Mouse (Mus musculus) liver, embryonic 11.5 days (tissue): ENCODE results near the gene Tex45. TPM values are rescaled to one million over a fixed set of nuclear protein-coding genes. Genes with fewer than 3 reads are reported as not detected.

Source experiments
- ATAC-seq: fragments of 200-750 bp; cut with Nextera tagmentation; replicated peaks from 2 replicates; pipeline ENCODE4 v1.8.0; 2017; ENCODE audit warnings: moderate number of reproducible peaks, mild to moderate bottlenecking, moderate TSS enrichment, moderate library complexity; ENCODE audit not compliant: low FRiP score
- DNase-seq: peaks from one replicate; pipeline ENCODE4 v3.0.0-alpha.2; 2017; ENCODE audit warnings: low spot score
- H3K27ac ChIP-seq: fragments of 300-500 bp; sonication (generic); 2 replicates; pipeline ENCODE4 v1.5.1; 2014; ENCODE audit warnings: mild to moderate bottlenecking, low read depth, low read length, control low read depth
- H3K27me3 ChIP-seq: fragments of 300-500 bp; sonication (generic); replicated peaks from 2 replicates; pipeline ENCODE4 v1.6.1; 2014; ENCODE audit warnings: low read length, mixed read lengths; ENCODE audit not compliant: control insufficient read depth, insufficient read depth
- H3K36me3 ChIP-seq: fragments of 300-500 bp; sonication (generic); 2 replicates; pipeline ENCODE4 v1.6.1; 2014; ENCODE audit warnings: mild to moderate bottlenecking, low read length, moderate library complexity, mixed read lengths; ENCODE audit not compliant: control insufficient read depth, insufficient read depth
- H3K4me1 ChIP-seq: fragments of 300-500 bp; sonication (generic); replicated peaks from 2 replicates; pipeline ENCODE4 v1.6.1; 2014; ENCODE audit warnings: low read length, mixed read lengths; ENCODE audit not compliant: control insufficient read depth, insufficient read depth
- H3K4me2 ChIP-seq: fragments of 300-500 bp; sonication (generic); 2 replicates; pipeline ENCODE4 v1.6.1; 2014; ENCODE audit warnings: mild to moderate bottlenecking, control low read depth, moderate library complexity
- H3K4me3 ChIP-seq: fragments of 300-500 bp; sonication (generic); 2 replicates; pipeline ENCODE4 v1.5.1; 2014; ENCODE audit warnings: low read depth, low read length, control low read depth
- H3K9ac ChIP-seq: fragments of 300-500 bp; sonication (generic); 2 replicates; pipeline ENCODE4 v1.6.1; 2014; ENCODE audit warnings: low read depth, low read length, control low read depth
- H3K9me3 ChIP-seq: fragments of 300-500 bp; sonication (generic); 2 replicates; pipeline ENCODE4 v1.6.1; 2016; ENCODE audit warnings: low read length, inconsistent platforms, mixed read lengths; ENCODE audit not compliant: control insufficient read depth
- WGBS: fragments of 180-500 bp; shearing (Covaris S2); extraction: QIAGEN DNeasy Blood & Tissue Kit; methylation state at CpG from one replicate; pipeline ENCODE4 v1.1.7; 2014; 5-methylcytosine and 5-hydroxymethylcytosine counted together
- polyA plus RNA-seq: library from polyadenylated mRNA; unstranded; fragments of >200 nt; fragmentation: Nextera tagmentation; extraction: Ambion mirVana; gene quantifications from 2 replicates; pipeline ENCODE4 v1.2.1, GENCODE M21; 2014

The Tex45 gene
- polyA plus RNA-seq, 1 experiment from 2014 or later: not detected

GRCm38 (mm10) chr8:3515260-3515671, 44.6 kb downstream of the Tex45 start, which contains the start of gene Pnpla6:
TSS of gene Pnpla6 (plus strand) at chr8:3515384.
- under 1% methylated on average over 25 of the region's 25 CpGs for WGBS
- H3K4me1 ChIP-seq: peaks cover 11% of the 10 kb centered on the region
- H3K9ac ChIP-seq: peak within 1 kb of the TSS; percentile 73
- H3K36me3 ChIP-seq: peaks cover 9% of the 10 kb centered on the region; the same call in 1 of the 2 replicates
- no peaks in the 10 kb centered on the region for H3K9me3 ChIP-seq
- ATAC-seq (peak; percentile 65), DNase-seq (peak; percentile 86)
- H3K27me3 ChIP-seq: no peaks in the 10 kb centered on the region
- peak within 1 kb of the TSS; percentile 82 for H3K4me3 ChIP-seq
- H3K4me2 ChIP-seq: peak within 1 kb of the TSS; percentile 99
- peak within 1 kb of the TSS; percentile 67 for H3K27ac ChIP-seq

- Histone ChIP-seq H3K9ac (peak overlapping the region; percentile 73), H3K27me3 (no peaks in the 10 kb centered on the region), H3K4me1 (peaks cover 11% of the 10 kb centered on the region), H3K4me2 (peak overlapping the region; percentile 99), H3K4me3 (peak overlapping the region; percentile 82), H3K27ac (peak overlapping the region; percentile 67), H3K36me3 (peaks cover 7% of the 10 kb centered on the region; the same call in 1 of the 2 replicates), H3K9me3 (no peaks in the 10 kb centered on the region)
- ATAC-seq (peak; percentile 32), DNase-seq (peak; percentile 67)
- under 1% methylated on average over 25 of the region's 25 CpGs for WGBS
Measured at GRCm38 (mm10) chr8:3515771-3516417, 45.2 kb downstream of the Tex45 start.

DNA sequence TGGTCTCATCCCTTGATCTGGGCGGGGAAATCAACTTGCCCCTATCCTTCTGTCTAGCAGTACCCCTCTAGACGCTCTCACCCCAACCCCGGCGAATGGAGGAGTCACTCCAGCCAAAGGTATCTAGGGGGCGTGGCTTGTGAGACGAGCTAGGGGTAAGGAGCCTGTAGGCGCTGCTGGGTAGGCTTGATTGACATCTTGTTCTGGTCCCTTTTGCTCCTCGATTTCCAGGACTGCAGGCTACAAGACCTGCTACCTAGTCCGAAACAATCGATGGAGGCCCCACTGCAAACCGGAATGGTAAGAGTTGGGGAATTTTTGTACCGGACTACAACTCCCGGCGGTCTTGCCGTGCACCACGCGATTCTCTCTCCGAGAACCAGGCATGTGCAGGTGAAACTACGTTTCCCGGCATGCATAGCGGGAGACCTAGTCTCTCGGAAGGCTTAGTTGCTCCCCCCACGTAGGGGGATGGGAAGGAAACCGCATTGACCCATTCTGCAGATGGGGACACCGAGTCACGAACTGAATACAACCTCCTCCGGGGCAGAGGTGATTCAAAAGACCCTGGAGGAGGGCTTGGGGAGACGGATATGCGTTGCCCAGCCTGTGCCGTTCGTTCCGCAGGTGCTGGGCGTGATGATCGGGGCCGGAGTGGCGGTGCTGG, 45.9 kb downstream of the Tex45 start:
- H3K4me2 ChIP-seq: peak overlapping the region; percentile 99
- no peaks in the 10 kb centered on the region for H3K27me3 ChIP-seq
- peak overlapping the region; percentile 73 for H3K9ac ChIP-seq
- H3K4me3 ChIP-seq: peak overlapping the region; percentile 82
- H3K36me3 ChIP-seq: peaks cover 7% of the 10 kb centered on the region; the same call in 1 of the 2 replicates
- DNase-seq (peak; percentile 89), ATAC-seq (peak; percentile 87)
- no peaks in the 10 kb centered on the region for H3K9me3 ChIP-seq
- H3K27ac ChIP-seq: peak overlapping the region; percentile 67
- peaks cover 12% of the 10 kb centered on the region for H3K4me1 ChIP-seq
- whole genome bisulfite sequencing: 1% methylated on average over 36 of the region's 36 CpGs

DNA sequence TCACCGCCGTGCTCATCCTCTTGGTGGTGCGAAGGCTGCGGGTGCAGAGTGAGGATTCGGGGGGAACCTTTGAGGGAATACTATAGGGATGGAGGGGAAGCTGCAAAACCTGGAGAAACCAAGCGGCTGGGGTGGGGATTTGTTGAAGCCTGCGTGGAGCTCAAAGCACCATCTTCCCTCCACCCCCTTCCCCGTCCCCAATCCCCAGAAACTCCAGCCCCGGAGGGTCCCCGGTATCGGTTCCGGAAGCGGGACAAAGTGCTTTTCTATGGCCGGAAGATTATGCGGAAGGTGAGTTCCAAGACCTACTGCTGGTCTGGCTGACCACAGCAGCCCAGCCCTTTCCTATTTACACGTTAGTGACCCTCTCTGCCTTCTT, 46.4 kb downstream of the Tex45 start:
- peak overlapping the region; percentile 82 for H3K4me3 ChIP-seq
- peak overlapping the region; percentile 99 for H3K4me2 ChIP-seq
- peak overlapping the region; percentile 73 for H3K9ac ChIP-seq
- H3K27me3 ChIP-seq: no peaks in the 10 kb centered on the region
- peak; percentile 47 for DNase-seq
- WGBS: 4% methylated on average over 16 of the region's 16 CpGs
- H3K9me3 ChIP-seq: no peaks in the 10 kb centered on the region
- peaks cover 11% of the 10 kb centered on the region; the same call in 1 of the 2 replicates for H3K36me3 ChIP-seq
- peak overlapping the region; percentile 67 for H3K27ac ChIP-seq
- no peak for ATAC-seq
- H3K4me1 ChIP-seq: peaks cover 17% of the 10 kb centered on the region

GRCm38 (mm10) chr8:3522007-3522697, 51.5 kb downstream of the Tex45 start:
- peaks cover 18% of the 10 kb centered on the region for H3K4me1 ChIP-seq
- no peaks in the 10 kb centered on the region for H3K9me3 ChIP-seq
- H3K36me3 ChIP-seq: peaks cover 17% of the 10 kb centered on the region; the same call in 1 of the 2 replicates
- WGBS: 70% methylated on average over 13 of the region's 13 CpGs
- no peaks in the 10 kb centered on the region for H3K27me3 ChIP-seq
- peak overlapping the region; percentile 43 for H3K4me2 ChIP-seq
- peak overlapping the region; percentile 55 for H3K27ac ChIP-seq
- DNase-seq: no peak
- peak; percentile 97 for ATAC-seq
- H3K4me3 ChIP-seq: no peak overlapping the region
- no peak overlapping the region for H3K9ac ChIP-seq

DNA sequence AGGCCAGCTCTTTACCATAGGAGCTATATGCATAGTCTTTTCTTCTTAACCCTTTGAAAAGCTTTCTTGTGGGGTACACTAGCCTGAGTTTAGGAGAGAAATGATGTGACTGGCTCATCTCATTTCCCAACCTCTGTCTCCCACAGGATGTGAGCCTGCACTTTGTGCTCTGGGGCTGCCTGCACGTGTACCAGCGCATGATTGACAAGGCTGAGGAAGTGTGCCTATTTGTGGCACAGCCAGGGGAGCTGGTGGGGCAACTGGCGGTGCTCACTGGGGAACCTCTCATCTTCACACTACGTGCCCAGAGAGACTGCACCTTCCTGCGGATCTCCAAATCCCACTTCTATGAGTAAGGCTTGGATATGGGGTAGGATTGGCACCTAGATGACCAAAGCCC, 60.2 kb downstream of the Tex45 start:
- 79% methylated on average over 5 of the region's 5 CpGs for WGBS
- no peak overlapping the region for H3K9ac ChIP-seq
- H3K9me3 ChIP-seq: no peaks in the 10 kb centered on the region
- no peak overlapping the region for H3K27ac ChIP-seq
- no peaks in the 10 kb centered on the region for H3K4me1 ChIP-seq
- H3K4me3 ChIP-seq: no peak overlapping the region
- H3K4me2 ChIP-seq: no peak overlapping the region
- no peaks in the 10 kb centered on the region for H3K27me3 ChIP-seq
- no peak for DNase-seq
- H3K36me3 ChIP-seq: peaks cover 17% of the 10 kb centered on the region; the same call in 1 of the 2 replicates
- ATAC-seq: no peak

- DNase-seq (no peak), ATAC-seq (no peak)
- no peak overlapping the region for H3K9ac ChIP-seq
- H3K4me1 ChIP-seq: peaks cover 4% of the 10 kb centered on the region; the same call in 1 of the 2 replicates
- H3K9me3 ChIP-seq: no peaks in the 10 kb centered on the region
- WGBS: 94% methylated on average over 18 of the region's 18 CpGs
- no peak overlapping the region for H3K4me2 ChIP-seq
- H3K27ac ChIP-seq: no peak overlapping the region
- H3K4me3 ChIP-seq: no peak overlapping the region
- H3K36me3 ChIP-seq: peaks cover 12% of the 10 kb centered on the region; the same call in 1 of the 2 replicates
- H3K27me3 ChIP-seq: no peaks in the 10 kb centered on the region
Measured at GRCm38 (mm10) chr8:3531936-3532335, 61.3 kb downstream of the Tex45 start.

GRCm38 (mm10) chr8:3536053-3536841, 65.6 kb downstream of the Tex45 start:
- H3K9me3 ChIP-seq: no peaks in the 10 kb centered on the region
- peaks cover 19% of the 10 kb centered on the region; the same call in 1 of the 2 replicates for H3K36me3 ChIP-seq
- 54% methylated on average over 15 of the region's 15 CpGs for WGBS
- peak overlapping the region; percentile 39 for H3K4me2 ChIP-seq
- DNase-seq (no peak), ATAC-seq (peak; percentile 84)
- peaks cover 4% of the 10 kb centered on the region; the same call in 1 of the 2 replicates for H3K4me1 ChIP-seq
- H3K27ac ChIP-seq: no peak overlapping the region
- no peaks in the 10 kb centered on the region for H3K27me3 ChIP-seq
- no peak overlapping the region for H3K9ac ChIP-seq
- H3K4me3 ChIP-seq: no peak overlapping the region
